Mouse (Mus musculus): ENCODE results near the gene Dapl1. TPM values are rescaled to one million over a fixed set of nuclear protein-coding genes. Genes with fewer than 3 reads are reported as not detected.
A peak's percentile ranks its signal among the peaks of the same experiment; 100 is the strongest.

Dapl1 gene
- polyA plus RNA-seq, 1 experiment from 2014 or later, result not detected

GRCm38 (mm10) chr2:59509061-59509460 is 24.6 kb downstream of the Dapl1 start:
- no peaks in the 10 kb centered on the region for H3K27me3 ChIP-seq (ENCODE audit: insufficient read depth, low read length)
- TF ChIP-seq EP300 (IDR thresholded peaks at IDR 0.05; ENCODE audit: low read depth), result no peak
- H3K9ac ChIP-seq (replicated peaks), result no peak overlapping the region
- H3K4me1 ChIP-seq (ENCODE audit: insufficient read depth), result no peaks in the 10 kb centered on the region
- WGBS (ENCODE audit: insufficient replicate concordance), result 73% methylated on average over 4 of the region's 4 CpGs
- ATAC-seq, result no peak
- H3K4me2 ChIP-seq (ENCODE audit: low read depth, low read length), result no peak overlapping the region
- H3K4me3 ChIP-seq (ENCODE audit: low read depth, low read length), result no peak overlapping the region
- no peak overlapping the region for H3K27ac ChIP-seq (ENCODE audit: low read depth)
- DNase-seq, result no peak
- no peaks in the 10 kb centered on the region for H3K36me3 ChIP-seq (replicated peaks; ENCODE audit: insufficient read depth, low read length)
- H3K9me3 ChIP-seq (ENCODE audit: low read length), result no peaks in the 10 kb centered on the region

GRCm38 (mm10) chr2:59510416-59510815 is 26.0 kb downstream of the Dapl1 start:
- TF ChIP-seq CTCF (IDR thresholded peaks at IDR 0.05; ENCODE audit: low read depth) (no peak), EP300 (IDR thresholded peaks at IDR 0.05; ENCODE audit: low read depth) (no peak)
- H3K27me3 ChIP-seq (ENCODE audit: insufficient read depth, low read length), result no peaks in the 10 kb centered on the region
- WGBS (ENCODE audit: insufficient replicate concordance), result 65% methylated on average over 9 of the region's 9 CpGs
- no peaks in the 10 kb centered on the region for H3K4me1 ChIP-seq (ENCODE audit: insufficient read depth)
- H3K4me2 ChIP-seq (ENCODE audit: low read depth, low read length), result no peak overlapping the region
- H3K9ac ChIP-seq (replicated peaks), result no peak overlapping the region
- no peaks in the 10 kb centered on the region for H3K9me3 ChIP-seq (ENCODE audit: low read length)
- no peak for ATAC-seq
- no peaks in the 10 kb centered on the region for H3K36me3 ChIP-seq (replicated peaks; ENCODE audit: insufficient read depth, low read length)
- H3K27ac ChIP-seq (ENCODE audit: low read depth), result no peak overlapping the region
- no peak for DNase-seq
- H3K4me3 ChIP-seq (ENCODE audit: low read depth, low read length), result no peak overlapping the region

- WGBS (ENCODE audit: insufficient replicate concordance), result 64% methylated on average over 6 of the region's 6 CpGs
- no peaks in the 10 kb centered on the region for H3K4me1 ChIP-seq (ENCODE audit: insufficient read depth)
- no peak overlapping the region for H3K4me3 ChIP-seq (ENCODE audit: low read depth, low read length)
- no peaks in the 10 kb centered on the region for H3K27me3 ChIP-seq (ENCODE audit: insufficient read depth, low read length)
- H3K4me2 ChIP-seq (ENCODE audit: low read depth, low read length), result no peak overlapping the region
- no peak for TF ChIP-seq CTCF (IDR thresholded peaks at IDR 0.05; ENCODE audit: low read depth)
- TF ChIP-seq EP300 (IDR thresholded peaks at IDR 0.05; ENCODE audit: low read depth), result no peak
- no peaks in the 10 kb centered on the region for H3K9me3 ChIP-seq (ENCODE audit: low read length)
- no peak for ATAC-seq
- DNase-seq, result no peak
- H3K9ac ChIP-seq (replicated peaks), result no peak overlapping the region
- H3K36me3 ChIP-seq (replicated peaks; ENCODE audit: insufficient read depth, low read length), result no peaks in the 10 kb centered on the region
- no peak overlapping the region for H3K27ac ChIP-seq (ENCODE audit: low read depth)
Observed at GRCm38 (mm10) chr2:59510882-59511281, 26.4 kb downstream of the Dapl1 start.

- Histone ChIP-seq H3K9ac (replicated peaks) (no peak overlapping the region), H3K27ac (ENCODE audit: low read depth) (no peak overlapping the region), H3K4me1 (ENCODE audit: insufficient read depth) (no peaks in the 10 kb centered on the region), H3K27me3 (ENCODE audit: insufficient read depth, low read length) (no peaks in the 10 kb centered on the region), H3K9me3 (ENCODE audit: low read length) (no peaks in the 10 kb centered on the region), H3K4me3 (ENCODE audit: low read depth, low read length) (no peak overlapping the region), H3K4me2 (ENCODE audit: low read depth, low read length) (no peak overlapping the region), H3K36me3 (replicated peaks; ENCODE audit: insufficient read depth, low read length) (no peaks in the 10 kb centered on the region)
- WGBS (ENCODE audit: insufficient replicate concordance), result 76% methylated on average over 10 of the region's 10 CpGs
- ATAC-seq, result no peak
- DNase-seq, result no peak
- TF ChIP-seq EP300 (IDR thresholded peaks at IDR 0.05; ENCODE audit: low read depth), result no peak
- TF ChIP-seq CTCF (IDR thresholded peaks at IDR 0.05; ENCODE audit: low read depth), result no peak
Observed at GRCm38 (mm10) chr2:59520663-59521062, 36.2 kb downstream of the Dapl1 start.

DNA sequence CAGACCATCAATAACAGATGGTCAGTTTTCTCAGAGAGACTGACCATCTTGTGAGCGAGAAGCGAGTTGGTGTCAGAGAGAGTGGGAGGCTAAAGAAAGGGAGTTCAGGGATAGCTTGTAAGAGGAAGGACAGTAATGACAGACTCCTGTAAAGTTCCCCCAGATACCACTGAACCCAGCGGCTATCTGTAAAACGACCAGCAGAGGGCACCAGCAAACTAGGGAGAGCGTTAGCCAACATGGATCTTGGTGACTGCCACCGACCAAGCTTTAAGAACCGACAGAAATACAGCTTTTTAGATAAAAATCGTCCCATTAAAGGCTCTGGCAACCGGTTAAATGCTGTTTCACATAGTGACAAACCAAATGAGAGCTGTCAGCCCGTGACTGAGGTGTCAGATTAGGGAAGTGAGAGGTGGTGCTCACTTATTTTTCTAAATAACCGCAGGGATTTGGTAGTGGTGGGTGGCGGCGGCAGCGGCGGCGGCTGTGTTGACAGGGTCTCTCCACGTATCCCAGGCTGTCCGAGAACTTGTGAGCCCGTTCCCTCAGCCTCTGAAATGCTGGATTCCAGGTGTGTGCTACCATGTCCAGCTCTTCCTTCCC is 37.7 kb downstream of the Dapl1 start:
- Histone ChIP-seq H3K9ac (replicated peaks) (0 out of 2 replicates have a peak overlapping the region, but pooled peaks have one; percentile 35), H3K4me3 (ENCODE audit: low read depth, low read length) (0 out of 2 replicates have a peak overlapping the region, but pooled peaks have one; percentile 7), H3K9me3 (ENCODE audit: low read length) (no peaks in the 10 kb centered on the region), H3K4me2 (ENCODE audit: low read depth, low read length) (peak overlapping the region; percentile 64), H3K27ac (ENCODE audit: low read depth) (no peak overlapping the region), H3K36me3 (replicated peaks; ENCODE audit: insufficient read depth, low read length) (no peaks in the 10 kb centered on the region), H3K27me3 (ENCODE audit: insufficient read depth, low read length) (no peaks in the 10 kb centered on the region), H3K4me1 (ENCODE audit: insufficient read depth) (no peaks in the 10 kb centered on the region)
- 14% methylated on average over 19 of the region's 19 CpGs for WGBS (ENCODE audit: insufficient replicate concordance)
- no peak for TF ChIP-seq EP300 (IDR thresholded peaks at IDR 0.05; ENCODE audit: low read depth)
- peak; percentile 84 for TF ChIP-seq CTCF (IDR thresholded peaks at IDR 0.05; ENCODE audit: low read depth)
- DNase-seq, result peak; percentile 81
- peak; percentile 66 for ATAC-seq

- DNase-seq (no peak), ATAC-seq (no peak)
- Histone ChIP-seq H3K27me3 (ENCODE audit: insufficient read depth, low read length) (no peaks in the 10 kb centered on the region), H3K9me3 (ENCODE audit: low read length) (no peaks in the 10 kb centered on the region), H3K36me3 (replicated peaks; ENCODE audit: insufficient read depth, low read length) (no peaks in the 10 kb centered on the region), H3K9ac (replicated peaks) (no peak overlapping the region), H3K27ac (ENCODE audit: low read depth) (no peak overlapping the region), H3K4me1 (ENCODE audit: insufficient read depth) (no peaks in the 10 kb centered on the region), H3K4me3 (ENCODE audit: low read depth, low read length) (no peak overlapping the region), H3K4me2 (ENCODE audit: low read depth, low read length) (no peak overlapping the region)
- WGBS (ENCODE audit: insufficient replicate concordance), result 77% methylated on average over 3 of the region's 3 CpGs
- no peak for TF ChIP-seq EP300 (IDR thresholded peaks at IDR 0.05; ENCODE audit: low read depth)
- TF ChIP-seq CTCF (IDR thresholded peaks at IDR 0.05; ENCODE audit: low read depth), result no peak
Observed at GRCm38 (mm10) chr2:59523526-59523925, 39.1 kb downstream of the Dapl1 start.

Measured in liver, postnatal 0 days (tissue).